Mouse (Mus musculus): ENCODE results near the gene Tnik. TPM values are rescaled to one million over a fixed set of nuclear protein-coding genes. Genes with fewer than 3 reads are reported as not detected.
A peak's percentile ranks its signal among the peaks of the same experiment; 100 is the strongest.

Tnik gene
- polyA plus RNA-seq, 1 experiment from 2014 or later, result 20.7 TPM

GRCm38 (mm10) chr3:28417091-28417715, 154.2 kb downstream of the Tnik start:
- ChIA-PET POLR2A (interaction anchor here (0.6 kb wide), 1 partner anchor 259 kb away, joined by 3 read pairs; no protein-coding TSS in a partner anchor), CTCF (no interaction called here)
- DNase-seq (ENCODE audit: low read depth, low spot score) (no peak), ATAC-seq (no peak)
- in situ Hi-C loops (cut with MboI; ENCODE audit: low pct_unique_long_range_greater_than_20kb), result no loop called here
- no peaks in the 10 kb centered on the region for H3K27me3 ChIP-seq
- no peak for TF ChIP-seq CTCF (IDR thresholded peaks at IDR 0.05)

GRCm38 (mm10) chr3:28420194-28420593, 157.2 kb downstream of the Tnik start:
- no peaks in the 10 kb centered on the region for H3K27me3 ChIP-seq
- ChIA-PET CTCF (interaction anchor here (0.8 to 2.2 kb wide), 3 partner anchors 8 to 63 kb away, joined by 3 to 5 read pairs (median 4); no protein-coding TSS in a partner anchor), POLR2A (no interaction called here)
- DNase-seq (ENCODE audit: low read depth, low spot score) (no peak), ATAC-seq (peak; percentile 72)
- no peak for TF ChIP-seq CTCF (IDR thresholded peaks at IDR 0.05)
- in situ Hi-C loops (cut with MboI; ENCODE audit: low pct_unique_long_range_greater_than_20kb), result no loop called here

GRCm38 (mm10) chr3:28420698-28421097, 157.7 kb downstream of the Tnik start:
- DNase-seq (ENCODE audit: low read depth, low spot score) (no peak), ATAC-seq (no peak)
- CTCF ChIA-PET, result interaction anchor here (0.8 to 2.2 kb wide), 7 partner anchors 9 to 262 kb away, joined by 3 to 8 read pairs (median 4); no protein-coding TSS in a partner anchor
- in situ Hi-C loops (cut with MboI; ENCODE audit: low pct_unique_long_range_greater_than_20kb), result no loop called here
- H3K27me3 ChIP-seq, result no peaks in the 10 kb centered on the region
- POLR2A ChIA-PET, result no interaction called here
- TF ChIP-seq CTCF (IDR thresholded peaks at IDR 0.05), result no peak

- H3K27me3 ChIP-seq, result no peaks in the 10 kb centered on the region
- no peak for DNase-seq (ENCODE audit: low read depth, low spot score)
- CTCF ChIA-PET, result interaction anchor here (0.9 to 1.9 kb wide), 7 partner anchors 10 to 263 kb away, joined by 3 to 8 read pairs (median 4); no protein-coding TSS in a partner anchor
- no peak for TF ChIP-seq CTCF (IDR thresholded peaks at IDR 0.05)
- in situ Hi-C loops (cut with MboI; ENCODE audit: low pct_unique_long_range_greater_than_20kb), result no loop called here
- POLR2A ChIA-PET, result interaction anchor here (1.1 kb wide), 1 partner anchor 18 kb away, joined by 3 read pairs; no protein-coding TSS in a partner anchor
- ATAC-seq, result no peak
Observed at GRCm38 (mm10) chr3:28421798-28422197, 158.8 kb downstream of the Tnik start.

GRCm38 (mm10) chr3:28422221-28422620, 159.2 kb downstream of the Tnik start:
- ChIA-PET CTCF (interaction anchor here (0.8 to 1.9 kb wide), 8 partner anchors 10 to 264 kb away, joined by 3 to 8 read pairs (median 4); no protein-coding TSS in a partner anchor), POLR2A (interaction anchor here (1.1 kb wide), 1 partner anchor 19 kb away, joined by 3 read pairs; no protein-coding TSS in a partner anchor)
- no peak for DNase-seq (ENCODE audit: low read depth, low spot score)
- in situ Hi-C loops (cut with MboI; ENCODE audit: low pct_unique_long_range_greater_than_20kb), result no loop called here
- no peaks in the 10 kb centered on the region for H3K27me3 ChIP-seq
- peak; percentile 31 for ATAC-seq
- TF ChIP-seq CTCF (IDR thresholded peaks at IDR 0.05), result peak; percentile 61

GRCm38 (mm10) chr3:28425911-28426310, 162.9 kb downstream of the Tnik start:
- no peaks in the 10 kb centered on the region for H3K27me3 ChIP-seq
- ATAC-seq (peak; percentile 80), DNase-seq (ENCODE audit: low read depth, low spot score) (peak; percentile 55)
- TF ChIP-seq CTCF (IDR thresholded peaks at IDR 0.05), result no peak
- ChIA-PET CTCF (no interaction called here), POLR2A (interaction anchor here (1.2 kb wide), 1 partner anchor 79 kb away, joined by 3 read pairs; no protein-coding TSS in a partner anchor)
- in situ Hi-C loops (cut with MboI; ENCODE audit: low pct_unique_long_range_greater_than_20kb), result loop anchor here (5.0 kb wide), 1 partner anchor 259 kb away; no protein-coding TSS in a partner anchor

GRCm38 (mm10) chr3:28431459-28431858, 168.4 kb downstream of the Tnik start:
- in situ Hi-C loops (cut with MboI; ENCODE audit: low pct_unique_long_range_greater_than_20kb), result no loop called here
- no peak for ATAC-seq
- no peak for DNase-seq (ENCODE audit: low read depth, low spot score)
- no peaks in the 10 kb centered on the region for H3K27me3 ChIP-seq
- TF ChIP-seq CTCF (IDR thresholded peaks at IDR 0.05), result no peak
- ChIA-PET POLR2A (interaction anchor here (1.0 to 1.1 kb wide), 2 partner anchors 11 to 33 kb away, joined by 3 to 4 read pairs; no protein-coding TSS in a partner anchor), CTCF (interaction anchor here (0.7 to 1.6 kb wide), 4 partner anchors 10 to 105 kb away, joined by 3 to 5 read pairs (median 3); no protein-coding TSS in a partner anchor)

GRCm38 (mm10) chr3:28432321-28432720, 169.3 kb downstream of the Tnik start:
- ChIA-PET CTCF (interaction anchor here (1.1 to 5.3 kb wide), 4 partner anchors 11 to 28 kb away, joined by 3 to 25 read pairs (median 8); no protein-coding TSS in a partner anchor), POLR2A (interaction anchor here (0.6 to 0.7 kb wide), 2 partner anchors 37 to 83 kb away, joined by 3 to 6 read pairs; no protein-coding TSS in a partner anchor)
- H3K27me3 ChIP-seq, result no peaks in the 10 kb centered on the region
- in situ Hi-C loops (cut with MboI; ENCODE audit: low pct_unique_long_range_greater_than_20kb), result no loop called here
- DNase-seq (ENCODE audit: low read depth, low spot score) (no peak), ATAC-seq (no peak)
- TF ChIP-seq CTCF (IDR thresholded peaks at IDR 0.05), result no peak

- no peak for TF ChIP-seq CTCF (IDR thresholded peaks at IDR 0.05)
- in situ Hi-C loops (cut with MboI; ENCODE audit: low pct_unique_long_range_greater_than_20kb), result no loop called here
- no peak for DNase-seq (ENCODE audit: low read depth, low spot score)
- H3K27me3 ChIP-seq, result no peaks in the 10 kb centered on the region
- CTCF ChIA-PET, result interaction anchor here (1.2 to 5.3 kb wide), 2 partner anchors 8 to 11 kb away, joined by 3 to 25 read pairs; no protein-coding TSS in a partner anchor
- no peak for ATAC-seq
- POLR2A ChIA-PET, result no interaction called here
Observed at GRCm38 (mm10) chr3:28435478-28435877, 172.5 kb downstream of the Tnik start.

GRCm38 (mm10) chr3:28437429-28437828, 174.4 kb downstream of the Tnik start:
- POLR2A ChIA-PET, result no interaction called here
- no peaks in the 10 kb centered on the region for H3K27me3 ChIP-seq
- CTCF ChIA-PET, result interaction anchor here (0.6 to 2.5 kb wide), 6 partner anchors 9 to 132 kb away, joined by 3 to 10 read pairs (median 4); no protein-coding TSS in a partner anchor
- no peak for TF ChIP-seq CTCF (IDR thresholded peaks at IDR 0.05)
- ATAC-seq (no peak), DNase-seq (ENCODE audit: low read depth, low spot score) (no peak)
- in situ Hi-C loops (cut with MboI; ENCODE audit: low pct_unique_long_range_greater_than_20kb), result no loop called here
